Mouse (Mus musculus) MEL (cell line): Measurements from ENCODE around the gene Bsn.

Experiments used
- CTCF ChIP-seq, 3 experiments: IDR thresholded peaks in 2 of 3; conservative IDR thresholded peaks in 1 of 3; 2 replicates each; pipeline ENCODE4 v1.5.1; 2011 to 2012; ENCODE audit warnings: low read length in 3 of 3, low read depth in 2 of 3, mild to moderate bottlenecking in 2 of 3, improper control_type of control experiment in 1 of 3, inconsistent platforms in 1 of 3, mixed read lengths in 1 of 3, moderate library complexity in 1 of 3; ENCODE audit not compliant: control insufficient read depth in 1 of 3, insufficient read depth in 1 of 3, poor library complexity in 1 of 3, severe bottlenecking in 1 of 3
- NELFE ChIP-seq: IDR thresholded peaks from 2 replicates; pipeline ENCODE4 v1.6.1; 2011; ENCODE audit warnings: low read depth, low read length, improper control_type of control experiment
- POLR2A ChIP-seq, 2 experiments: IDR thresholded peaks; 2 replicates each; pipeline ENCODE4 v1.6.1; 2011 to 2012; ENCODE audit warnings: low read length in 2 of 2, mild to moderate bottlenecking in 2 of 2, control low read depth in 1 of 2, improper control_type of control experiment in 1 of 2, low read depth in 1 of 2, moderate library complexity in 1 of 2; ENCODE audit not compliant: control insufficient read depth in 1 of 2, insufficient read depth in 1 of 2, poor library complexity in 1 of 2
- TBP ChIP-seq: IDR thresholded peaks from 2 replicates; pipeline ENCODE4 v1.8.0; 2011; ENCODE audit warnings: low read depth, low read length, improper control_type of control experiment
- UBTF ChIP-seq: IDR thresholded peaks from 2 replicates; pipeline ENCODE4 v1.6.1; 2012; ENCODE audit warnings: low read depth, mild to moderate bottlenecking, inconsistent platforms, low read length, improper control_type of control experiment, moderate library complexity, borderline replicate concordance; ENCODE audit not compliant: insufficient read depth

DNA sequence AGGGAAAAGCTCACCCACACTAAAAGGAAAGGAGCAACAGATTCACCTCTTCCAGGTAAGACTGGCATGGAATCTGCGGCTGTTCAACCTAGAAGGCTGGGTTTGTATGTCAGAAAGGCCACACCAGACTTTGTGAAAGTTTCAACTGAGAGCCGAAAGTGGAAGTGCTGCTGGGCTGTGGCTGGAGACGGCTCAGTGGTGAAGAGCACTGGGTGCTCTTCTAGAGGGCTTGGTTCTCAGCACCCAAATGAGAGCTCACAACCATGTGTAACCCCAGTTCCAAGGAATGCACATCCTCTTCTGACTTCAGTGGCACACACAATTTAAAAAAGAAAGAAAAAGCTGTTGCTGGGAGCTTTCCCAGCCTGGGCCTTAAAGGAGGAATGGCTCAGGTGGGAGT, 27.2 kb upstream of the Bsn start:
- TF ChIP-seq NELFE (no peak), CTCF (IDR thresholded peaks at IDR 0.05 in 2 of 3, conservative IDR thresholded peaks at IDR 0.05 in 1 of 3; ENCODE audit: control insufficient read depth in 1 of 3, insufficient read depth in 1 of 3, low read depth in 2 of 3, low read length in 3 of 3, poor library complexity in 1 of 3, severe bottlenecking in 1 of 3) (no peak), TBP (no peak), POLR2A (IDR thresholded peaks at IDR 0.05; ENCODE audit: control insufficient read depth in 1 of 2, insufficient read depth in 1 of 2, low read depth in 1 of 2, low read length in 2 of 2, poor library complexity in 1 of 2) (no peak), UBTF (no peak)
